Mouse (Mus musculus): ENCODE data around the gene Gstcd. TPM values are rescaled to one million over a fixed set of nuclear protein-coding genes. Genes with fewer than 3 reads are reported as not detected.
A peak's percentile ranks its signal among the peaks of the same experiment; 100 is the strongest.

Gstcd gene
- polyA plus RNA-seq (2012; rRNA removed), result 3.7 and 4.0 TPM in 2 replicates

DNA sequence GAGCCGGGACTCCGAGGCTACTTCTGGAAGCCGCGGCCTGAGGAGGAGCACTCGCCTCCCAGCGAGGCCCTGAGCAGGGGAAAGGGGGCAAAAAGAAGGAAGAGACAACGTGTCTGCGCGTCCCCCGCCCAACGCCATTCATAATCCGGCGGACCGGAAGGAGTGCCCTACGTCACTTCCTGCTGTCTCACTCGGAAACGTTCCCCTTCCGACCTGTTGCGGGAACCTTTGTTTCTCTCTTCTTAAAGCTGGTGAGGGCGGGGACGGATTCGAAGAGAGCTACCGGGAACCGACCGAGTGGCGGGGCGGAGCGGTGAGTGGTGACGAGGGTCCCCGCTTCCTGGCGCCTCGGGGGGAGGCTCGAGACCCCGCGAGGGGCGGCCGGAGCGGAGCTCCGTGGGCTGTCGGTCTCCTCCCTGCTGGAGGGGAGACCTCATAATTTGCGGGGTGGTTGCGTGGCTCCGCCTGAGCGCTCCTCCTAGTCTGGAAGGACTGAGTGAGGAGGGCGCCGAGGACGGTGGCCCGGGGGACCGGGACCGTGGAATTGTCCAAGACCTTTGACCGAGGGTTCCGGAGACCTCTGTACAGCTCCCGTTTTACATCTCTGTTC, at the start of gene Gstcd, which contains the start of gene Ints12:
Gene Gstcd (minus strand): TSS at position 370 of the 610 bp plus-strand sequence.
Gene Ints12 (plus strand): TSS at position 177 of the 610 bp plus-strand sequence.
- Histone ChIP-seq H3K4me3 (ENCODE audit: insufficient read depth, low read length) (peak within 1 kb of the TSS; percentile 51), H3K4me1 (ENCODE audit: control insufficient read depth, insufficient read depth, low read length) (no peaks in the 10 kb centered on the region), H3K27ac (ENCODE audit: insufficient read depth, low read length) (peak within 1 kb of the TSS; percentile 40)
- TF ChIP-seq POLR2A (IDR thresholded peaks at IDR 0.05; ENCODE audit: extremely low read depth, insufficient read depth, low read length), result peak; percentile 73
- TF ChIP-seq CTCF (IDR thresholded peaks at IDR 0.05; ENCODE audit: extremely low read depth, insufficient read depth, low read length), result no peak

GRCm38 (mm10) chr3:133132611-133133010, 40.8 kb upstream of the Gstcd start:
- Histone ChIP-seq H3K4me3 (ENCODE audit: insufficient read depth, low read length) (no peak overlapping the region), H3K27ac (ENCODE audit: insufficient read depth, low read length) (no peak overlapping the region), H3K4me1 (ENCODE audit: control insufficient read depth, insufficient read depth, low read length) (no peaks in the 10 kb centered on the region)
- no peak for TF ChIP-seq POLR2A (IDR thresholded peaks at IDR 0.05; ENCODE audit: extremely low read depth, insufficient read depth, low read length)

GRCm38 (mm10) chr3:133131372-133131771, 39.5 kb upstream of the Gstcd start:
- H3K4me1 ChIP-seq (ENCODE audit: control insufficient read depth, insufficient read depth, low read length), result no peaks in the 10 kb centered on the region
- H3K27ac ChIP-seq (ENCODE audit: insufficient read depth, low read length), result no peak overlapping the region
- no peak overlapping the region for H3K4me3 ChIP-seq (ENCODE audit: insufficient read depth, low read length)
- no peak for TF ChIP-seq CTCF (IDR thresholded peaks at IDR 0.05; ENCODE audit: extremely low read depth, insufficient read depth, low read length)
- no peak for TF ChIP-seq POLR2A (IDR thresholded peaks at IDR 0.05; ENCODE audit: extremely low read depth, insufficient read depth, low read length)

DNA sequence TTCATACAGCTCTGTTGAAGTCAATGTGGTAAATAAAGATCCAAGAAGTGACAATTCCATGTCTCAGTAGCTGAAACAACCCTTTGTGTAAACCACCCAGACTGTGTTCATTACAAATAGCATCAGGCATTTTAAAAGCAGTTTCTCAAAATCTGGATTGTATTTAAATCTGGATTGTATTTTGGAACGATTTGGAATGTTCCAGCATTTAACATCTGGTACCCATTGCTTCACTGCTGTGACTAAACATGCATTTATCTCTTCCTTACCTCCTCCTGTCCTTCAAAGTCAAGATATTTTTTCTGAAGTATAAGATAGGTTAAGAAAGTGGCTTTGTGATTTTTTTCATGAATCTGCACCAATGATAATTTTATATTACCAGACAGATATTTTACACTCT, 21.4 kb upstream of the Gstcd start:
- Histone ChIP-seq H3K4me1 (ENCODE audit: control insufficient read depth, insufficient read depth, low read length) (no peaks in the 10 kb centered on the region), H3K27ac (ENCODE audit: insufficient read depth, low read length) (no peak overlapping the region)
- no peak for TF ChIP-seq POLR2A (IDR thresholded peaks at IDR 0.05; ENCODE audit: extremely low read depth, insufficient read depth, low read length)
- TF ChIP-seq CTCF (IDR thresholded peaks at IDR 0.05; ENCODE audit: extremely low read depth, insufficient read depth, low read length), result no peak

GRCm38 (mm10) chr3:133111741-133112140, 19.9 kb upstream of the Gstcd start:
- Histone ChIP-seq H3K4me1 (ENCODE audit: control insufficient read depth, insufficient read depth, low read length) (no peaks in the 10 kb centered on the region), H3K4me3 (ENCODE audit: insufficient read depth, low read length) (no peak overlapping the region), H3K27ac (ENCODE audit: insufficient read depth, low read length) (no peak overlapping the region)
- peak; percentile 24; the same call in 1 of the 2 replicates for TF ChIP-seq CTCF (IDR thresholded peaks at IDR 0.05; ENCODE audit: extremely low read depth, insufficient read depth, low read length)
- no peak for TF ChIP-seq POLR2A (IDR thresholded peaks at IDR 0.05; ENCODE audit: extremely low read depth, insufficient read depth, low read length)

More for the DNA sequence above, 21.4 kb upstream of the Gstcd start:
- no peak overlapping the region for H3K4me3 ChIP-seq (ENCODE audit: insufficient read depth, low read length)

GRCm38 (mm10) chr3:133109844-133110243, 18.0 kb upstream of the Gstcd start:
- H3K27ac ChIP-seq (ENCODE audit: insufficient read depth, low read length), result no peak overlapping the region

DNA sequence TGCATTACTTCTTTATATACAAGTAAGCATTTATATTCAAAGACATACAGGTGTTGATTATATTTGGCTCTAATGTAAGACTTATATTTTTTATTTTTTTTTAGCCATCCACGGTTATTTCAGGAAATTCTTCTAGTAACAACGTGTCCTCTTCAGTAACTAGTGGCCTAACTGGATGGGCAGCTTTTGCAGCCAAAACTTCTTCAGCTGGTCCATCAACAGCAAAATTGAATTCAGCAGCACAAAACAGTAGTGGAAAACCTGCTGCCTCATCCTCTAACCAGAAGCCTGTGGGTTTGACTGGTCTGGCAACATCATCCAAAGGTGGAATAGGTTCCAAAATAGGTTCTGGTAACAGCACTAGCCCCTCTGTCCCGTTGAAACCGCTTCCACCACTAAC, 16.9 kb upstream of the Gstcd start:
- no peak overlapping the region for H3K27ac ChIP-seq (ENCODE audit: insufficient read depth, low read length)
- TF ChIP-seq CTCF (IDR thresholded peaks at IDR 0.05; ENCODE audit: extremely low read depth, insufficient read depth, low read length) (no peak), POLR2A (IDR thresholded peaks at IDR 0.05; ENCODE audit: extremely low read depth, insufficient read depth, low read length) (no peak)
- no peaks in the 10 kb centered on the region for H3K4me1 ChIP-seq (ENCODE audit: control insufficient read depth, insufficient read depth, low read length)
- no peak overlapping the region for H3K4me3 ChIP-seq (ENCODE audit: insufficient read depth, low read length)

More at GRCm38 (mm10) chr3:133109844-133110243, 18.0 kb upstream of the Gstcd start:
- TF ChIP-seq CTCF (IDR thresholded peaks at IDR 0.05; ENCODE audit: extremely low read depth, insufficient read depth, low read length) (no peak), POLR2A (IDR thresholded peaks at IDR 0.05; ENCODE audit: extremely low read depth, insufficient read depth, low read length) (no peak)
- Histone ChIP-seq H3K4me1 (ENCODE audit: control insufficient read depth, insufficient read depth, low read length) (no peaks in the 10 kb centered on the region), H3K4me3 (ENCODE audit: insufficient read depth, low read length) (no peak overlapping the region)

GRCm38 (mm10) chr3:133104436-133104835, 12.6 kb upstream of the Gstcd start:
- TF ChIP-seq POLR2A (IDR thresholded peaks at IDR 0.05; ENCODE audit: extremely low read depth, insufficient read depth, low read length) (no peak), CTCF (IDR thresholded peaks at IDR 0.05; ENCODE audit: extremely low read depth, insufficient read depth, low read length) (no peak)
- Histone ChIP-seq H3K4me3 (ENCODE audit: insufficient read depth, low read length) (no peak overlapping the region), H3K4me1 (ENCODE audit: control insufficient read depth, insufficient read depth, low read length) (no peaks in the 10 kb centered on the region), H3K27ac (ENCODE audit: insufficient read depth, low read length) (no peak overlapping the region)

- H3K27ac ChIP-seq (ENCODE audit: insufficient read depth, low read length), result no peak overlapping the region
These were observed 11.9 kb upstream of the Gstcd start for GRCm38 (mm10) chr3:133103768-133104167.

GRCm38 (mm10) chr3:133098909-133099308, 7.1 kb upstream of the Gstcd start:
- TF ChIP-seq POLR2A (IDR thresholded peaks at IDR 0.05; ENCODE audit: extremely low read depth, insufficient read depth, low read length) (no peak), CTCF (IDR thresholded peaks at IDR 0.05; ENCODE audit: extremely low read depth, insufficient read depth, low read length) (no peak)
- no peak overlapping the region for H3K4me3 ChIP-seq (ENCODE audit: insufficient read depth, low read length)

More at GRCm38 (mm10) chr3:133103768-133104167, 11.9 kb upstream of the Gstcd start:
- Histone ChIP-seq H3K4me3 (ENCODE audit: insufficient read depth, low read length) (no peak overlapping the region), H3K4me1 (ENCODE audit: control insufficient read depth, insufficient read depth, low read length) (no peaks in the 10 kb centered on the region)
- TF ChIP-seq POLR2A (IDR thresholded peaks at IDR 0.05; ENCODE audit: extremely low read depth, insufficient read depth, low read length) (no peak), CTCF (IDR thresholded peaks at IDR 0.05; ENCODE audit: extremely low read depth, insufficient read depth, low read length) (no peak)

More at GRCm38 (mm10) chr3:133098909-133099308, 7.1 kb upstream of the Gstcd start:
- no peaks in the 10 kb centered on the region for H3K4me1 ChIP-seq (ENCODE audit: control insufficient read depth, insufficient read depth, low read length)
- no peak overlapping the region for H3K27ac ChIP-seq (ENCODE audit: insufficient read depth, low read length)

Measured in cortical plate, adult 2 months (tissue).